Mouse (Mus musculus) kidney, postnatal 0 days (tissue): ENCODE results near the gene Tmem191c. TPM values are rescaled to one million over a fixed set of nuclear protein-coding genes. Genes with fewer than 3 reads are reported as not detected.

ENCODE experiments used
- ATAC-seq: fragments of 200-750 bp; cut with Nextera tagmentation; replicated peaks from 2 replicates; pipeline ENCODE4 v1.8.0; 2017; ENCODE audit warnings: low read depth, moderate number of reproducible peaks, moderate TSS enrichment, moderate library complexity; ENCODE audit not compliant: low FRiP score
- DNase-seq: peaks from one replicate; pipeline ENCODE4 v3.0.0-alpha.2; 2016; ENCODE audit warnings: low spot score
- H3K27ac ChIP-seq: fragments of 300-500 bp; sonication (generic); 2 replicates; pipeline ENCODE4 v1.5.1; 2014; ENCODE audit warnings: mild to moderate bottlenecking
- H3K27me3 ChIP-seq: fragments of 300-500 bp; sonication (generic); 2 replicates; pipeline ENCODE4 v1.6.1; 2014; ENCODE audit warnings: low read length, mixed read lengths; ENCODE audit not compliant: insufficient read depth
- H3K36me3 ChIP-seq: fragments of 300-500 bp; sonication (generic); 2 replicates; pipeline ENCODE4 v1.6.1; 2014; ENCODE audit warnings: low read length, mixed read lengths; ENCODE audit not compliant: insufficient read depth
- H3K4me1 ChIP-seq: fragments of 300-500 bp; sonication (generic); replicated peaks from 2 replicates; pipeline ENCODE4 v1.6.1; 2014; ENCODE audit warnings: antibody characterized with exemption, low read length, mixed read lengths; ENCODE audit not compliant: insufficient read depth
- H3K4me2 ChIP-seq: fragments of 300-500 bp; sonication (generic); 2 replicates; pipeline ENCODE4 v1.6.1; 2014; ENCODE audit warnings: mild to moderate bottlenecking, low read length, moderate library complexity, mixed read lengths
- H3K4me3 ChIP-seq: fragments of 300-500 bp; sonication (generic); replicated peaks from 2 replicates; pipeline ENCODE4 v1.5.1; 2014; ENCODE audit warnings: low read depth, low read length
- H3K9ac ChIP-seq: fragments of 300-500 bp; sonication (generic); 2 replicates; pipeline ENCODE4 v1.6.1; 2014; ENCODE audit warnings: low read depth, low read length
- H3K9me3 ChIP-seq: fragments of 300-500 bp; sonication (generic); replicated peaks from 2 replicates; pipeline ENCODE4 v1.6.1; 2016; ENCODE audit warnings: low read length, inconsistent platforms, mixed read lengths
- CTCF ChIP-seq: IDR thresholded peaks from 2 replicates; pipeline ENCODE4 v1.5.1; 2016; ENCODE audit warnings: antibody characterized with exemption, low read depth, mild to moderate bottlenecking, moderate library complexity
- WGBS: fragments of 180-500 bp; shearing (Covaris S2); extraction: QIAGEN DNeasy Blood & Tissue Kit; methylation state at CpG from one replicate; pipeline ENCODE4 v1.1.7; 2014; 5-methylcytosine and 5-hydroxymethylcytosine counted together
- polyA plus RNA-seq: library from polyadenylated mRNA; unstranded; fragments of >200 nt; fragmentation: Nextera tagmentation; extraction: Ambion mirVana; gene quantifications from 2 replicates; pipeline ENCODE4 v1.2.1, GENCODE M21; 2015

The Tmem191c gene
- polyA plus RNA-seq, 1 experiment from 2014 or later: 12.4 TPM

GRCm38 (mm10) chr16:17249135-17249534, 26.7 kb upstream of the Tmem191c start:
- no peak overlapping the region for H3K4me2 ChIP-seq
- no peak overlapping the region for H3K9ac ChIP-seq
- 29% methylated on average over 6 of the region's 6 CpGs for WGBS
- no peak overlapping the region for H3K27ac ChIP-seq
- ATAC-seq (no peak), DNase-seq (no peak)
- H3K27me3 ChIP-seq: no peaks in the 10 kb centered on the region
- H3K4me1 ChIP-seq: peaks cover 21% of the 10 kb centered on the region; the same call in 1 of the 2 replicates
- no peaks in the 10 kb centered on the region for H3K36me3 ChIP-seq
- H3K9me3 ChIP-seq: no peaks in the 10 kb centered on the region
- no peak for TF ChIP-seq CTCF
- no peak overlapping the region for H3K4me3 ChIP-seq

GRCm38 (mm10) chr16:17251539-17251938, 24.3 kb upstream of the Tmem191c start:
- Histone ChIP-seq H3K27me3 (no peaks in the 10 kb centered on the region), H3K9me3 (no peaks in the 10 kb centered on the region), H3K4me1 (peaks cover 23% of the 10 kb centered on the region; the same call in 1 of the 2 replicates), H3K9ac (no peak overlapping the region), H3K36me3 (no peaks in the 10 kb centered on the region), H3K27ac (no peak overlapping the region), H3K4me3 (no peak overlapping the region), H3K4me2 (no peak overlapping the region)
- WGBS: 41% methylated on average over 3 of the region's 3 CpGs
- ATAC-seq: no peak; the same call in 1 of the 2 replicates
- DNase-seq: no peak
- no peak for TF ChIP-seq CTCF

GRCm38 (mm10) chr16:17252086-17252726, 23.7 kb upstream of the Tmem191c start:
- Histone ChIP-seq H3K9me3 (no peaks in the 10 kb centered on the region), H3K4me2 (no peak overlapping the region), H3K4me3 (no peak overlapping the region), H3K9ac (no peak overlapping the region), H3K4me1 (peaks cover 23% of the 10 kb centered on the region; the same call in 1 of the 2 replicates), H3K27ac (no peak overlapping the region), H3K36me3 (0 out of 2 replicates have a peak, but pooled peaks cover under 1% of the 10 kb centered on the region), H3K27me3 (no peaks in the 10 kb centered on the region)
- TF ChIP-seq CTCF: no peak
- DNase-seq (no peak), ATAC-seq (no peak)
- 70% methylated on average over 3 of the region's 3 CpGs for WGBS

- ATAC-seq: no peak
- H3K27me3 ChIP-seq: no peaks in the 10 kb centered on the region
- WGBS: 64% methylated on average over 7 of the region's 7 CpGs
- no peak for TF ChIP-seq CTCF
- H3K27ac ChIP-seq: no peak overlapping the region
- DNase-seq: no peak
- peaks cover 23% of the 10 kb centered on the region; the same call in 1 of the 2 replicates for H3K4me1 ChIP-seq
- peaks cover 7% of the 10 kb centered on the region for H3K36me3 ChIP-seq
- no peak overlapping the region for H3K4me2 ChIP-seq
- no peak overlapping the region for H3K9ac ChIP-seq
- no peak overlapping the region for H3K4me3 ChIP-seq
- no peaks in the 10 kb centered on the region for H3K9me3 ChIP-seq
These were observed 23.0 kb upstream of the Tmem191c start for GRCm38 (mm10) chr16:17252841-17253240.

- Histone ChIP-seq H3K9ac (no peak overlapping the region), H3K27ac (no peak overlapping the region), H3K36me3 (peaks cover 16% of the 10 kb centered on the region), H3K27me3 (no peaks in the 10 kb centered on the region), H3K4me2 (no peak overlapping the region), H3K4me3 (no peak overlapping the region), H3K4me1 (peaks cover 18% of the 10 kb centered on the region; the same call in 1 of the 2 replicates), H3K9me3 (no peaks in the 10 kb centered on the region)
- WGBS: 28% methylated on average over 4 of the region's 4 CpGs
- ATAC-seq (no peak), DNase-seq (no peak)
- no peak for TF ChIP-seq CTCF
These were observed 21.8 kb upstream of the Tmem191c start for GRCm38 (mm10) chr16:17254005-17254597.

- H3K4me2 ChIP-seq: no peak overlapping the region
- H3K4me3 ChIP-seq: no peak overlapping the region
- H3K27ac ChIP-seq: no peak overlapping the region
- DNase-seq (no peak), ATAC-seq (no peak)
- peaks cover 20% of the 10 kb centered on the region for H3K36me3 ChIP-seq
- TF ChIP-seq CTCF: no peak
- no peak overlapping the region for H3K9ac ChIP-seq
- H3K27me3 ChIP-seq: no peaks in the 10 kb centered on the region
- H3K9me3 ChIP-seq: no peaks in the 10 kb centered on the region
- peaks cover 11% of the 10 kb centered on the region; the same call in 1 of the 2 replicates for H3K4me1 ChIP-seq
- WGBS: 65% methylated on average over 2 of the region's 2 CpGs
These were observed 20.6 kb upstream of the Tmem191c start for GRCm38 (mm10) chr16:17255270-17255669.
